Mouse (Mus musculus): Measurements from ENCODE around the gene Olfr52. TPM values are rescaled to one million over a fixed set of nuclear protein-coding genes. Genes with fewer than 3 reads are reported as not detected.
"Not testable (repeated sequence)": the region's sequence is repeated elsewhere in the genome, so short reads cannot be mapped to it uniquely, and the experiment has no call there.

Gene Olfr52
- not detected in 2 replicates for polyA plus RNA-seq (2015; fragmentation: Nextera tagmentation; extraction: Ambion mirVana)

- no peak within 1 kb of the TSS for H3K27ac ChIP-seq
- no peaks in the 10 kb centered on the region for H3K4me1 ChIP-seq (replicated peaks)
- H3K27me3 ChIP-seq (replicated peaks) = no peaks in the 10 kb centered on the region
- H3K9ac ChIP-seq = no peak within 1 kb of the TSS
- no peak within 1 kb of the TSS for H3K4me3 ChIP-seq (replicated peaks)
- no peaks in the 10 kb centered on the region for H3K36me3 ChIP-seq
- no peaks in the 10 kb centered on the region for H3K9me3 ChIP-seq
- ATAC-seq = no peak
- no peak within 1 kb of the TSS for H3K4me2 ChIP-seq (replicated peaks)
Measured at GRCm38 (mm10) chr2:86185583-86185982, at the start of gene Olfr52. TSS of gene Olfr52 (minus strand) at chr2:86185683.

- H3K4me3 ChIP-seq (replicated peaks) = no peak within 1 kb of the TSS
- H3K4me1 ChIP-seq (replicated peaks) = no peaks in the 10 kb centered on the region
- ATAC-seq = no peak
- no peaks in the 10 kb centered on the region for H3K36me3 ChIP-seq
- H3K9ac ChIP-seq = no peak within 1 kb of the TSS
- 89% methylated on average over 1 of the region's 1 CpGs for WGBS
- H3K9me3 ChIP-seq = no peaks in the 10 kb centered on the region
- H3K4me2 ChIP-seq (replicated peaks) = no peak within 1 kb of the TSS
- H3K27me3 ChIP-seq (replicated peaks) = no peaks in the 10 kb centered on the region
- no peak within 1 kb of the TSS for H3K27ac ChIP-seq
Measured at GRCm38 (mm10) chr2:86231301-86231700, 45.8 kb upstream of the Olfr52 start, which contains the start of gene Olfr1047. TSS of gene Olfr1047 (minus strand) at chr2:86231401.

DNA sequence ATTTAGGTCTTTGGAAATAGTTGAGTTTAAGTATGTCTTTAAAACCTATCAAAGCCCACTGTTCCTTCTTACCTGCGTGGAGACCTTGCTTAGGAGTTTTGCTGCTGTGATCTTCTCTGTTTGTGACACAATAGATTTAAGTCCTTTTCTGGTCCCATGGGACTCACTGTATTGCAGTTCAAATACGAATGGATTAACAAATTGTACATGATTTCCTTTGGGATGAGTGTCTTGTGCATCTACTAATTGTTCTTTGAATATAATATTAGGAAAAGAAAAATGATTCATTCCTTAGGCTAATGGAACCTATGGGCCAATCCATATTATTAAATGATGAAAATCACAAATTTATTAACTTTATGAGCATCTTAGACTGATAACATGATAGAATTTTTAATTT lies 33.7 kb upstream of the Olfr52 start, which contains the start of gene Olfr1046:
Gene Olfr1046 (minus strand): TSS at position 101 of the 400 bp plus-strand sequence.
- Histone ChIP-seq H3K27me3 (replicated peaks) (no peaks in the 10 kb centered on the region), H3K4me1 (replicated peaks) (no peaks in the 10 kb centered on the region), H3K4me3 (replicated peaks) (no peak within 1 kb of the TSS), H3K27ac (no peak within 1 kb of the TSS), H3K9me3 (no peaks in the 10 kb centered on the region), H3K9ac (no peak within 1 kb of the TSS), H3K4me2 (replicated peaks) (no peak within 1 kb of the TSS), H3K36me3 (no peaks in the 10 kb centered on the region)
- 74% methylated on average over 2 of the region's 2 CpGs for WGBS
- no peak for ATAC-seq

GRCm38 (mm10) chr2:86202909-86203308 lies 17.4 kb upstream of the Olfr52 start, which contains the start of gene Olfr1045:
TSS of gene Olfr1045 (minus strand) at chr2:86203009.
- no peak within 1 kb of the TSS for H3K9ac ChIP-seq
- H3K9me3 ChIP-seq = no peaks in the 10 kb centered on the region

GRCm38 (mm10) chr2:86195863-86196262 lies 10.4 kb upstream of the Olfr52 start:
- WGBS = 46% methylated on average over 1 of the region's 1 CpGs
- no peak overlapping the region for H3K27ac ChIP-seq
- H3K36me3 ChIP-seq = no peaks in the 10 kb centered on the region
- no peak overlapping the region for H3K4me3 ChIP-seq (replicated peaks)
- no peaks in the 10 kb centered on the region for H3K9me3 ChIP-seq
- no peak for ATAC-seq
- H3K27me3 ChIP-seq (replicated peaks) = no peaks in the 10 kb centered on the region
- H3K4me2 ChIP-seq (replicated peaks) = no peak overlapping the region
- H3K4me1 ChIP-seq (replicated peaks) = no peaks in the 10 kb centered on the region
- H3K9ac ChIP-seq = no peak overlapping the region

More at GRCm38 (mm10) chr2:86202909-86203308, 17.4 kb upstream of the Olfr52 start, which contains the start of gene Olfr1045:
- no peaks in the 10 kb centered on the region for H3K27me3 ChIP-seq (replicated peaks)
- no peak within 1 kb of the TSS for H3K4me3 ChIP-seq (replicated peaks)
- H3K4me2 ChIP-seq (replicated peaks) = no peak within 1 kb of the TSS
- H3K4me1 ChIP-seq (replicated peaks) = no peaks in the 10 kb centered on the region
- H3K27ac ChIP-seq = no peak within 1 kb of the TSS
- no peaks in the 10 kb centered on the region for H3K36me3 ChIP-seq
- ATAC-seq = no peak

- 76% methylated on average over 3 of the region's 3 CpGs for WGBS
Measured at GRCm38 (mm10) chr2:86179950-86180349, 5.5 kb downstream of the Olfr52 start.

DNA sequence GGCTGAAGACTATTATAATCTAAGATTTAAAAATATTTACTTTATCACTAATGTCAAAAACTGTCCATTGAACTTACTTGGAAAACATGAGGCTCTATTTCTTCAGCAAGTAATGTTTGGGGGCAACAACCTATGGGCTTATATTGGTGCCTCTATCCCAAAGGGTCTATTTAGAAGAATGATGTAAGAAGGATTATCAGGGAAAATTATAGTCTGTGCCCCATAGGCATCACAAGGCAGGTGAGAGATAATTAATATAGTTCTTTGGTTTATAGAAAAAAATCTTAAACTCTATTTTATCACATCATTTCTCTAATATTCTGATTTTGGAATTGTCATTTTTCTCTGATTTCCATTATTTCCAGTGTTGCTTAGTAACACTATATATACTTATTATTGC lies 7.8 kb downstream of the Olfr52 start, which contains the start of gene Olfr1044:
Gene Olfr1044 (minus strand): TSS at position 101 of the 400 bp plus-strand sequence.
- Histone ChIP-seq H3K36me3 (no peaks in the 10 kb centered on the region), H3K9ac (no peak within 1 kb of the TSS), H3K4me3 (replicated peaks) (no peak within 1 kb of the TSS), H3K27ac (no peak within 1 kb of the TSS), H3K27me3 (replicated peaks) (no peaks in the 10 kb centered on the region), H3K9me3 (no peaks in the 10 kb centered on the region), H3K4me2 (replicated peaks) (no peak within 1 kb of the TSS), H3K4me1 (replicated peaks) (no peaks in the 10 kb centered on the region)
- no peak for ATAC-seq

More at GRCm38 (mm10) chr2:86179950-86180349, 5.5 kb downstream of the Olfr52 start:
- Histone ChIP-seq H3K4me3 (replicated peaks) (no peak overlapping the region), H3K36me3 (no peaks in the 10 kb centered on the region), H3K9me3 (no peaks in the 10 kb centered on the region), H3K4me2 (replicated peaks) (no peak overlapping the region), H3K9ac (no peak overlapping the region), H3K4me1 (replicated peaks) (no peaks in the 10 kb centered on the region), H3K27ac (no peak overlapping the region), H3K27me3 (replicated peaks) (no peaks in the 10 kb centered on the region)
- no peak for ATAC-seq

GRCm38 (mm10) chr2:86175422-86175821 lies 10.1 kb downstream of the Olfr52 start:
- not testable (repeated sequence) for H3K27me3 ChIP-seq (replicated peaks); H3K9ac ChIP-seq; H3K4me1 ChIP-seq (replicated peaks); H3K4me3 ChIP-seq (replicated peaks); H3K36me3 ChIP-seq; H3K4me2 ChIP-seq (replicated peaks); H3K27ac ChIP-seq; H3K9me3 ChIP-seq; ATAC-seq
- WGBS = 84% methylated on average over 7 of the region's 7 CpGs

GRCm38 (mm10) chr2:86167422-86167821 lies 18.1 kb downstream of the Olfr52 start, which contains the start of gene Olfr1043:
TSS of gene Olfr1043 (minus strand) at chr2:86167522.
- WGBS = 94% methylated on average over 2 of the region's 2 CpGs
- no peak for ATAC-seq
- Histone ChIP-seq H3K9ac (no peak within 1 kb of the TSS), H3K36me3 (no peaks in the 10 kb centered on the region), H3K9me3 (no peaks in the 10 kb centered on the region), H3K27me3 (replicated peaks) (no peaks in the 10 kb centered on the region), H3K4me3 (replicated peaks) (no peak within 1 kb of the TSS), H3K4me1 (replicated peaks) (no peaks in the 10 kb centered on the region), H3K4me2 (replicated peaks) (no peak within 1 kb of the TSS), H3K27ac (no peak within 1 kb of the TSS)

GRCm38 (mm10) chr2:86161738-86162137 lies 23.7 kb downstream of the Olfr52 start, which contains the start of gene Olfr1042:
TSS of gene Olfr1042 (minus strand) at chr2:86161838.
- Histone ChIP-seq H3K27ac (no peak within 1 kb of the TSS), H3K4me2 (replicated peaks) (no peak within 1 kb of the TSS), H3K4me1 (replicated peaks) (no peaks in the 10 kb centered on the region), H3K9me3 (no peaks in the 10 kb centered on the region), H3K36me3 (no peaks in the 10 kb centered on the region), H3K9ac (no peak within 1 kb of the TSS), H3K27me3 (replicated peaks) (no peaks in the 10 kb centered on the region), H3K4me3 (replicated peaks) (no peak within 1 kb of the TSS)
- WGBS = 81% methylated on average over 2 of the region's 2 CpGs
- no peak for ATAC-seq

GRCm38 (mm10) chr2:86146632-86147031 lies 38.9 kb downstream of the Olfr52 start, which contains the start of gene Olfr1040:
TSS of gene Olfr1040 (minus strand) at chr2:86146732.
- 80% methylated on average over 1 of the region's 1 CpGs for WGBS
- H3K36me3 ChIP-seq = no peaks in the 10 kb centered on the region
- H3K9me3 ChIP-seq = no peaks in the 10 kb centered on the region
- no peak for ATAC-seq
- no peak within 1 kb of the TSS for H3K27ac ChIP-seq
- no peaks in the 10 kb centered on the region for H3K4me1 ChIP-seq (replicated peaks)
- H3K4me3 ChIP-seq (replicated peaks) = no peak within 1 kb of the TSS
- no peaks in the 10 kb centered on the region for H3K27me3 ChIP-seq (replicated peaks)
- no peak within 1 kb of the TSS for H3K9ac ChIP-seq
- no peak within 1 kb of the TSS for H3K4me2 ChIP-seq (replicated peaks)

- H3K4me2 ChIP-seq (replicated peaks) = no peak within 1 kb of the TSS
- no peak within 1 kb of the TSS for H3K9ac ChIP-seq
- no peak for ATAC-seq
- no peaks in the 10 kb centered on the region for H3K36me3 ChIP-seq
- no peaks in the 10 kb centered on the region for H3K9me3 ChIP-seq
- no peaks in the 10 kb centered on the region for H3K27me3 ChIP-seq (replicated peaks)
- WGBS = 96% methylated on average over 1 of the region's 1 CpGs
- no peaks in the 10 kb centered on the region for H3K4me1 ChIP-seq (replicated peaks)
- no peak within 1 kb of the TSS for H3K4me3 ChIP-seq (replicated peaks)
- H3K27ac ChIP-seq = no peak within 1 kb of the TSS
Measured at GRCm38 (mm10) chr2:86135828-86136227, 49.7 kb downstream of the Olfr52 start, which contains the start of gene Olfr1039. TSS of gene Olfr1039 (minus strand) at chr2:86135928.
